Mouse (Mus musculus): ENCODE measurements at regions not wholly inside any gene's neighbourhood (a gene's known extent, or its start where the extent isn't known, plus 50 kb on each side); places are given as distances from the start of the nearest gene placed in this dataset.

DNA sequence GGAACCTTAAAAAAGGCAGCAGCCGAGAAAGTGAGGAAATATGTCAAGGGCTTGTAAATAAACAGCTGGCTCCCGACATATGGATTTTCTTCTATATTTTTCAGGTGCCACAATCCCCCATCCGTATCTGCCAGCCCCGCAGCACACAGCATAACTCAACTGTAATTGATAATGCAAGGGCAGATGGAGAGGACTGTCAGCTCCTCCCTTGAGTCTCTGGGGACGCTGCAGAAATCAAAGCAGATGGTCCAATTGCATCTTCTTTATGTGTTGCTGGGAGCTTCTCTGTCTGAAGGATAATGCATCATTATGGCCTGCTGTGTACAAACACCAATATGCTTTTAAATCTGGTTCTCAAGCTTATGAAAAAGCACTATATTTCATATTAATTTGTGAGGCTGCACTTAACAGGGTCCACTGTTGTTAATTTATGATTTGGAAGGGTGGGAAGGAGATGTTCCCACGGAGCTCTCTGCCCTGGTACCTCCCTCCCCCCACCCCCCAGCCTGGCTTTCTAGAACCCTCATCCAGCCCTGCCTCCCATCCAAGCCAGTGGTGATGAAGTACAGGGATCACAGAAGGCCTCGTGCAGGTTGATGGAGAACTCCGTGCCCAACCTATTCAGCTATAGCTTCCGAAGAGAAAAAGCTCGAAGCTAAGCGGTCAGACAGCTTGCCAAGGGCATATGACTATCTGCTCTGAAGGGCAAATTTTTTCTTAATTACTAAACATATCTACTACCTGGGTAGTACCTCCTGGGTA lies 603.7 kb downstream of the Tox3 start:
- DNase-seq (ENCODE audit: low spot score, missing footprints), result no peak
- no peaks in the 10 kb centered on the region for H3K36me3 ChIP-seq (ENCODE audit: control insufficient read depth, insufficient read depth, low read length)
- no peak overlapping the region for H3K4me2 ChIP-seq
- H3K9me3 ChIP-seq (ENCODE audit: control insufficient read depth, low read length), result no peaks in the 10 kb centered on the region
- no peak for ATAC-seq (ENCODE audit: low FRiP score)
- whole genome bisulfite sequencing, result 83% methylated on average over 11 of the region's 11 CpGs
- no peaks in the 10 kb centered on the region for H3K27me3 ChIP-seq (ENCODE audit: control insufficient read depth, insufficient read depth, low read length)
- no peak overlapping the region for H3K4me3 ChIP-seq (ENCODE audit: low read depth, low read length)
- H3K9ac ChIP-seq (ENCODE audit: low read length), result no peak overlapping the region
- H3K27ac ChIP-seq (ENCODE audit: low read depth, low read length), result no peak overlapping the region
- H3K4me1 ChIP-seq (ENCODE audit: control insufficient read depth, insufficient read depth, low read length), result no peaks in the 10 kb centered on the region

DNA sequence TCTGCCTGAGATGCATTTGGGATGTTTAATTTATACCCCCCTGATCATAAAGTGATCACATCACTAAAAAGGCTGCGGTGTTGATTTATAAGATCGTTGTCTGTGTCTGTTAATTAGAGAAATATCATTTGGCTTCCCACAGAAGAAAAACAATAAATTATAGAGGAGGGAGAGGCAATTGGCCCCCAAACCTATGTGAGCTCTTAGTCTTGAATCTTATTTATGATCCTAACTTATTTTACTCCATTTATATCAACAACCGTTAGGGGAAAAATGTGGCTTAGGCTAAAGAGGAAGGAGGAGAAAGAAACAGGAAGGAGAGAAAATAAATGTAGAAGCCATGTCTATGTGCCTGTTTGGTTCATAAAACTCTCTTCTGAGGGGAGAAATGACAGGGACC lies 609.5 kb downstream of the Tox3 start:
- H3K9ac ChIP-seq (ENCODE audit: low read length), result no peak overlapping the region
- no peak overlapping the region for H3K27ac ChIP-seq (ENCODE audit: low read depth, low read length)
- H3K36me3 ChIP-seq (ENCODE audit: control insufficient read depth, insufficient read depth, low read length), result no peaks in the 10 kb centered on the region
- WGBS, result 92% methylated on average over 3 of the region's 3 CpGs
- no peaks in the 10 kb centered on the region for H3K4me1 ChIP-seq (ENCODE audit: control insufficient read depth, insufficient read depth, low read length)
- H3K4me2 ChIP-seq, result no peak overlapping the region
- no peak overlapping the region for H3K4me3 ChIP-seq (ENCODE audit: low read depth, low read length)
- no peaks in the 10 kb centered on the region for H3K27me3 ChIP-seq (ENCODE audit: control insufficient read depth, insufficient read depth, low read length)
- H3K9me3 ChIP-seq (ENCODE audit: control insufficient read depth, low read length), result no peaks in the 10 kb centered on the region
- DNase-seq (ENCODE audit: low spot score, missing footprints) (peak; percentile 33), ATAC-seq (ENCODE audit: low FRiP score) (no peak)

DNA sequence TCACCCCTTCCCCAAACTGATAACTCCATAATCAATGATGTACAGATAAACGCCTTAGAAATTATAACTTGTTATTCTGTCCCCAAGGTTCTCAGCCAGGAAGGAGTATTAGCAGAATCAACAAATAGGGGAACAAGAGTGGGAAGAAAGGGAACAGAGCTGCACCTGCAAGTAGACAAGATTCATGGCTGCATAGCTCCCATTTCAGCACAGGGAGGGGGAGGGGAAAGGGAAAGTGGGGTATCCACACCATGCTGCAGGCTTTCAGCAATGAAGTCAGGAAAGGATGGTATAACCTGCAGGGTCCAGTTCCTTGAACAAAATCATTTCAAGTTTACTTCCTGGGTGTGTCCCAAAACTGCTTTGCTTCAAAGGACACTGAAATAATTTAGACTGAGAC lies 610.5 kb downstream of the Tox3 start:
- H3K27me3 ChIP-seq (ENCODE audit: control insufficient read depth, insufficient read depth, low read length), result no peaks in the 10 kb centered on the region
- no peak for ATAC-seq (ENCODE audit: low FRiP score)
- WGBS, result 84% methylated on average over 1 of the region's 1 CpGs

DNA sequence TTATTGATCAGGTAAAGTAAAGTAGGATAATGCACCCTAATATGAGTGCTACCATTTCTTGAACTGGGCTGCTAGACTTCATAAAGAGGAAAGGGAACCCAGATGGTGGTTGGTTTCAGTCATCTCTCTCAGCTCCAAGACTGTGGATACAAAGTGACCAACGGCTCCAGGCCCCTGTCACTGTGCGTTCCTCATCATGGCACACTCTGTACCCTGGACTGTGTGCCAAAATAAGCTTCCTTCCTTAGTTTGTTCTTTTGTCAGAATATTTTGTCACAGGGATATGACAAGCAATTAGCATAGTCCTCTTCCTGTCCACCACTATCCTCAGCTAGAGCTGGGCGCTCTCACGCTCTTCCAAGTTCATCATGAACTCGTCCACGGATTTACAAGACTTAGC lies 620.9 kb downstream of the Tox3 start:
- Histone ChIP-seq H3K36me3 (ENCODE audit: control insufficient read depth, insufficient read depth, low read length) (no peaks in the 10 kb centered on the region), H3K27me3 (ENCODE audit: control insufficient read depth, insufficient read depth, low read length) (no peaks in the 10 kb centered on the region), H3K9ac (ENCODE audit: low read length) (no peak overlapping the region), H3K27ac (ENCODE audit: low read depth, low read length) (no peak overlapping the region), H3K4me3 (ENCODE audit: low read depth, low read length) (no peak overlapping the region), H3K9me3 (ENCODE audit: control insufficient read depth, low read length) (no peaks in the 10 kb centered on the region), H3K4me2 (no peak overlapping the region), H3K4me1 (ENCODE audit: control insufficient read depth, insufficient read depth, low read length) (no peaks in the 10 kb centered on the region)
- DNase-seq (ENCODE audit: low spot score, missing footprints) (no peak), ATAC-seq (ENCODE audit: low FRiP score) (no peak)
- WGBS, result 87% methylated on average over 6 of the region's 6 CpGs

More for the DNA sequence above, 610.5 kb downstream of the Tox3 start:
- no peak overlapping the region for H3K4me2 ChIP-seq
- no peaks in the 10 kb centered on the region for H3K9me3 ChIP-seq (ENCODE audit: control insufficient read depth, low read length)
- no peak overlapping the region for H3K9ac ChIP-seq (ENCODE audit: low read length)
- H3K36me3 ChIP-seq (ENCODE audit: control insufficient read depth, insufficient read depth, low read length), result no peaks in the 10 kb centered on the region
- no peak overlapping the region for H3K4me3 ChIP-seq (ENCODE audit: low read depth, low read length)
- no peak overlapping the region for H3K27ac ChIP-seq (ENCODE audit: low read depth, low read length)
- H3K4me1 ChIP-seq (ENCODE audit: control insufficient read depth, insufficient read depth, low read length), result no peaks in the 10 kb centered on the region
- DNase-seq (ENCODE audit: low spot score, missing footprints), result peak; percentile 65

DNA sequence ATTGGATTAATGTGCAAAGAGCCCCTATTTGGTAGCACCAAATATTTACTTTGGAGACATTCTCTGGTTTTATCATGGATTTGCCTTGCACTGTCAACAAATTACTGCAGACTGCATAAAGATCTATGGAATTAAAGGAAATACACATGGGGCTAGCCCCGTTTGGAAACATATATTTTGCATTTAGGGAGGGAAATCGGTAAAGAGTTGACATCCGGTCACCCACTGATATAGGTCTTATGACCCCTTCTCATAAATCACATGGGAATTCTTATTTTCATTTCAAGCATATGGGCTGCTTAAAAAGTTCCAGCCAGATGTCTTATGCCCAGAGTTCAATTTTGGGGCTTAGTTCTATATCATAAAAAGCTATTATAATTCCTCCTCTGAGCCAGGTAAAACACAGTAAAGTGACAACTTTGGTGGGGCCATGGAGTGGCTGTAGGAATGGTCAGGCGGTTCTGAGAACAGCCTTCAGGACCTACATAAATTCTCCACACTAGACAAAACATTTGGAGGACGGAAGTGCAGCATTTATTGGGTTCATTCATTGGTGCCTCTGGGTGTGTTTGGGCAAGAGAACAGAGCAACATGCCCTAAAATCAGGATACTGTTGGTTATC lies 626.3 kb downstream of the Tox3 start:
- Histone ChIP-seq H3K4me3 (ENCODE audit: low read depth, low read length) (no peak overlapping the region), H3K4me1 (ENCODE audit: control insufficient read depth, insufficient read depth, low read length) (no peaks in the 10 kb centered on the region), H3K27ac (ENCODE audit: low read depth, low read length) (no peak overlapping the region), H3K9ac (ENCODE audit: low read length) (no peak overlapping the region), H3K36me3 (ENCODE audit: control insufficient read depth, insufficient read depth, low read length) (no peaks in the 10 kb centered on the region), H3K27me3 (ENCODE audit: control insufficient read depth, insufficient read depth, low read length) (no peaks in the 10 kb centered on the region), H3K4me2 (no peak overlapping the region), H3K9me3 (ENCODE audit: control insufficient read depth, low read length) (no peaks in the 10 kb centered on the region)
- DNase-seq (ENCODE audit: low spot score, missing footprints) (no peak), ATAC-seq (ENCODE audit: low FRiP score) (no peak)
- WGBS, result 87% methylated on average over 5 of the region's 5 CpGs

DNA sequence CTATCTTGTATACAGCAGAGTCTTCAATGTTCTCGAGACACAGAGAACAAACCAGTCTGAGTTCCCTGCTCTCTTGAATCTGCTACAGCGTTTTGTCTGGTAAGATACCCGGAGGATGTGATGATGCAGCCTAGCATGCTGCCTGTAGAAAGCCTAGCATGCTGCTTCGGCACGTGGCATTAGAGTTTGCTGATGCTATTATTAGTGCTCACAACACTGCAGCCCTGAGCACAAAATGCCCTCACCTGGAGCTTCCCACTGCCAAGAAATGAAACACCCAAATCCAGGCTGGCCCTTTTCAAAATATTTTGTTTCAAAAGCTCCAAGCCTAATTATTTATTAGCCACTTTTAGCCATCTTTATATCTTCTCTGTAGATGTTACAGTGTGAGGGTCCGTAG lies 634.3 kb downstream of the Tox3 start:
- no peak overlapping the region for H3K4me3 ChIP-seq (ENCODE audit: low read depth, low read length)
- H3K9ac ChIP-seq (ENCODE audit: low read length), result no peak overlapping the region
- no peak overlapping the region for H3K4me2 ChIP-seq
- H3K27me3 ChIP-seq (ENCODE audit: control insufficient read depth, insufficient read depth, low read length), result no peaks in the 10 kb centered on the region
- ATAC-seq (ENCODE audit: low FRiP score) (no peak), DNase-seq (ENCODE audit: low spot score, missing footprints) (no peak)
- H3K27ac ChIP-seq (ENCODE audit: low read depth, low read length), result no peak overlapping the region
- no peaks in the 10 kb centered on the region for H3K4me1 ChIP-seq (ENCODE audit: control insufficient read depth, insufficient read depth, low read length)
- whole genome bisulfite sequencing, result 76% methylated on average over 6 of the region's 6 CpGs
- no peaks in the 10 kb centered on the region for H3K9me3 ChIP-seq (ENCODE audit: control insufficient read depth, low read length)
- H3K36me3 ChIP-seq (ENCODE audit: control insufficient read depth, insufficient read depth, low read length), result no peaks in the 10 kb centered on the region

DNA sequence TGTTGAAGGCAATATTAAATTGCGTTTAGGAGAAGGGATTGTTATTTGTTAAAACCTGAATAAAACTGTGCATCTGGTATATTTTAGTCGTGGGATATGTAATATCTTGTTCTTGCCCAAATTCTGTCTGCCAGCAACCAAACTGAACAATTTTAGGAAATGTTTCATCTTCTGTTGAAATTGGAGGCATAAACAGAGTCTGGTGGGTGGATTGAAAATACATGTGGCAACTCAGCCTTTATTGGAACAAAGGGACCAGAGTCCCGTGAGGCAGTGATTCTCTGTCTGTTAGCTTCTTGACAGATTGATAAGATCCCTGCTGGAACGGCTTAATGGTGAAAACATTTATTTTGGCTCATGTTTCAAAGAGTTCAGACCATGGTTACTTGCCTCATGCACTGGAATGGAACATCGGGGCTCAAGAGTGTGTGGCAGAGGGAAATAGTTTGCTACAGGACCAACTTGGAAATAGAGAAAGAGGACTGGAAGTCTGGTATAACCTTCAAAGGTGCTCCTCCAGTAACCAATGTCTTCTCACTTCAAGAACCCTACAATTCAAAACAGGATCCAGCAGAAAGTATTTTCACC lies 640.7 kb downstream of the Tox3 start:
- H3K4me1 ChIP-seq (ENCODE audit: control insufficient read depth, insufficient read depth, low read length), result no peaks in the 10 kb centered on the region
- H3K9me3 ChIP-seq (ENCODE audit: control insufficient read depth, low read length), result no peaks in the 10 kb centered on the region
- ATAC-seq (ENCODE audit: low FRiP score) (no peak), DNase-seq (ENCODE audit: low spot score, missing footprints) (no peak)
- no peak overlapping the region for H3K27ac ChIP-seq (ENCODE audit: low read depth, low read length)
- H3K27me3 ChIP-seq (ENCODE audit: control insufficient read depth, insufficient read depth, low read length), result no peaks in the 10 kb centered on the region
- 68% methylated on average over 5 of the region's 5 CpGs for WGBS
- no peaks in the 10 kb centered on the region for H3K36me3 ChIP-seq (ENCODE audit: control insufficient read depth, insufficient read depth, low read length)
- no peak overlapping the region for H3K4me2 ChIP-seq
- H3K4me3 ChIP-seq (ENCODE audit: low read depth, low read length), result no peak overlapping the region
- no peak overlapping the region for H3K9ac ChIP-seq (ENCODE audit: low read length)

DNA sequence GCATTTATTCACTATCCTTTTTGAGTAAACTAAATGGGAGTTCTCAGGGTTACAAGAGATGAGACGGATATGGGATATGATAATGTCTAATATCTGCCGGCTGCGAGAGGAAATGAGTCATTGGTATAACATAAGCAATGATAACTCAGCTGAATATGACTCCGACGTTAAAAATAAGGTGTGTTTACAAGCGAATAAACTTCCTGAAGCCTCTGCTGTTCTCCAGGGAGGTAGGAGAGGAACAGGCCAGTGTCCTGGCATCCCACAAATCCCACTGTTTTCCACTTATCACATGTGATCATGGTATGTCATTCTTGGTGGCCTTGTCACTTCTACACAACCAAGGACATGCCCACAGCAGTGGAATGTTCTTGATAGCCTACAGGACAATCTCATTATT lies 641.7 kb upstream of the Sall1 start:
- no peak overlapping the region for H3K9ac ChIP-seq (ENCODE audit: low read length)
- no peaks in the 10 kb centered on the region for H3K36me3 ChIP-seq (ENCODE audit: control insufficient read depth, insufficient read depth, low read length)
- no peak overlapping the region for H3K4me2 ChIP-seq
- no peaks in the 10 kb centered on the region for H3K9me3 ChIP-seq (ENCODE audit: control insufficient read depth, low read length)
- ATAC-seq (ENCODE audit: low FRiP score) (no peak), DNase-seq (ENCODE audit: low spot score, missing footprints) (no peak)
- H3K4me1 ChIP-seq (ENCODE audit: control insufficient read depth, insufficient read depth, low read length), result no peaks in the 10 kb centered on the region
- peaks cover under 1% of the 10 kb centered on the region; the same call in 1 of the 2 replicates for H3K27me3 ChIP-seq (ENCODE audit: control insufficient read depth, insufficient read depth, low read length)
- no peak overlapping the region for H3K4me3 ChIP-seq (ENCODE audit: low read depth, low read length)
- WGBS, result 92% methylated on average over 6 of the region's 6 CpGs
- H3K27ac ChIP-seq (ENCODE audit: low read depth, low read length), result no peak overlapping the region

DNA sequence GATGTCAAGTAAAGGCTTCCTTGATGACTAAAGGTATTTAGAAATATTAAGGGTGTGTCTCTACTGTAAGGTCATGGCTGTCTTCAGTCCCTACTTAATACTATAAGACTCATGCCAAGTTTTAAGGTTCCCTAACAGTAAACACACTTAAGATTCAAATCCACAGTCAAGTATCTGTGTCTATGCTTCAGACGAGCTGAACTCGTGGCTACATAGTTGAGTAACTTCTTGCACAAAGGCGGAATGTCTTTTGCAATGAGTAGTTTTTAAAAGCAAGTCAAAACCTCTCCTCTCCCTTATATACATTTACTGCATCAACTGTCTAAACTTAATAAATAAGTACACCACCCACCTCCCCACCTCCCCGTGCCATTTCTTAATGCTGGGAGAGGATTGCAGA lies 637.0 kb upstream of the Sall1 start:
- no peaks in the 10 kb centered on the region for H3K9me3 ChIP-seq (ENCODE audit: control insufficient read depth, low read length)
- no peak overlapping the region for H3K27ac ChIP-seq (ENCODE audit: low read depth, low read length)
- ATAC-seq (ENCODE audit: low FRiP score) (no peak), DNase-seq (ENCODE audit: low spot score, missing footprints) (no peak)
- no peak overlapping the region for H3K4me2 ChIP-seq
- peaks cover 13% of the 10 kb centered on the region; the same call in 1 of the 2 replicates for H3K4me1 ChIP-seq (ENCODE audit: control insufficient read depth, insufficient read depth, low read length)
- peaks cover 9% of the 10 kb centered on the region; the same call in 1 of the 2 replicates for H3K27me3 ChIP-seq (ENCODE audit: control insufficient read depth, insufficient read depth, low read length)
- no peak overlapping the region for H3K9ac ChIP-seq (ENCODE audit: low read length)
- no peaks in the 10 kb centered on the region for H3K36me3 ChIP-seq (ENCODE audit: control insufficient read depth, insufficient read depth, low read length)
- WGBS, result 91% methylated on average over 4 of the region's 4 CpGs
- no peak overlapping the region for H3K4me3 ChIP-seq (ENCODE audit: low read depth, low read length)
